Mouse (Mus musculus): ENCODE results near the gene Lrrc8b. TPM values are rescaled to one million over a fixed set of nuclear protein-coding genes. Genes with fewer than 3 reads are reported as not detected.

Gene Lrrc8b
- polyA plus RNA-seq, 1 experiment from 2014 or later = 13.3 TPM

- Histone ChIP-seq H3K27me3 (ENCODE audit: control insufficient read depth, insufficient read depth, low read length) (no peaks in the 10 kb centered on the region), H3K9me3 (ENCODE audit: control insufficient read depth, low read length) (no peaks in the 10 kb centered on the region), H3K27ac (ENCODE audit: low read depth, low read length) (no peak overlapping the region), H3K4me2 (no peak overlapping the region), H3K9ac (ENCODE audit: low read length) (no peak overlapping the region), H3K36me3 (ENCODE audit: control insufficient read depth, insufficient read depth, low read length) (no peaks in the 10 kb centered on the region), H3K4me1 (ENCODE audit: control insufficient read depth, insufficient read depth, low read length) (no peaks in the 10 kb centered on the region), H3K4me3 (ENCODE audit: low read depth, low read length) (no peak overlapping the region)
- ATAC-seq (ENCODE audit: low FRiP score) (no peak), DNase-seq (ENCODE audit: low spot score, missing footprints) (peak; percentile 64)
- 92% methylated on average over 9 of the region's 9 CpGs for WGBS
Observed at GRCm38 (mm10) chr5:105526766-105527165, 111.2 kb downstream of the Lrrc8b start.

DNA sequence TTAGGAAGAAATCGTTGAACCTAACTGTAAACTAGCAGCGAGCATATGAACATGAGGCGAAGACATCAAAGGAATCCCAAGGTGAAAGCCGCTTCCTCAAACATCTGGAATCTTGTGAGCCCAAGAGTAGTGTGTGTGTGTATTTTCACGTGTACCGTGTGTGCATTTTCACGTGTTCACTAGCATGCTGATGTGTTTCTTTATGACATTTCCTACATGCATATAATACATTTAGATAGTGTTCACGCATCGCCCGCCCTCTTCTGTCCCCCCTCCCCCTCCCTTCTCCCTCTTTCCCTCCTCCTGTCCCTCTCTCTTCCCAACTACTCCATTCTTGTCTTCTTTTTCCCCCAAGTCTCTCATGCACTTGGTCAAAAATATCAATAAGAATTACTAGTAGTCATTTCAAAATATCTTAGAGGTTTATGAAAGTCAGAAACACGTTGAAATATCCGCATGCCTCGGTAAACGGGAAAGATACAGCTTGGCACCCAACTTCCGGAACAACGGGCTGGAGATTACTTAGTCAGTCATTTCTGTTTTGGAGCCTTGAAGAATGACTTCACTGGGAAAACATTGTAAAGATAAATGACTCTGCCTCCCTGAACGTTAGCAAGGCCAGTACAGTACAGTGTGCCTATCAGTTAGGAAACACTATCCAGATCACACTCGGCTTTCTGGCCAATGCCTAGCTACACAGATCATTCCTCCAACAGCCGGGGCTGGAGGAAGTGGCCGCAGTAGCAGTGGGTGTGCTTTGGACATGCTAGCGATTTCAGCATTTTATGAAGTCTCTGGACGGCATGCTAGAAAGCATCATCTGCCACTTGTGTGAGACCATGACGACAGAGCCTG is 112.1 kb downstream of the Lrrc8b start:
- peak; percentile 72 for DNase-seq (ENCODE audit: low spot score, missing footprints)
- WGBS = 93% methylated on average over 23 of the region's 23 CpGs
- Histone ChIP-seq H3K27me3 (ENCODE audit: control insufficient read depth, insufficient read depth, low read length) (no peaks in the 10 kb centered on the region), H3K27ac (ENCODE audit: low read depth, low read length) (no peak overlapping the region), H3K4me2 (no peak overlapping the region), H3K36me3 (ENCODE audit: control insufficient read depth, insufficient read depth, low read length) (no peaks in the 10 kb centered on the region), H3K4me1 (ENCODE audit: control insufficient read depth, insufficient read depth, low read length) (no peaks in the 10 kb centered on the region), H3K4me3 (ENCODE audit: low read depth, low read length) (no peak overlapping the region), H3K9ac (ENCODE audit: low read length) (no peak overlapping the region), H3K9me3 (ENCODE audit: control insufficient read depth, low read length) (no peaks in the 10 kb centered on the region)
- no peak for ATAC-seq (ENCODE audit: low FRiP score)

- Histone ChIP-seq H3K36me3 (ENCODE audit: control insufficient read depth, insufficient read depth, low read length) (no peaks in the 10 kb centered on the region), H3K9ac (ENCODE audit: low read length) (no peak overlapping the region), H3K4me2 (no peak overlapping the region), H3K27me3 (ENCODE audit: control insufficient read depth, insufficient read depth, low read length) (no peaks in the 10 kb centered on the region), H3K4me1 (ENCODE audit: control insufficient read depth, insufficient read depth, low read length) (no peaks in the 10 kb centered on the region), H3K9me3 (ENCODE audit: control insufficient read depth, low read length) (no peaks in the 10 kb centered on the region), H3K27ac (ENCODE audit: low read depth, low read length) (no peak overlapping the region), H3K4me3 (ENCODE audit: low read depth, low read length) (no peak overlapping the region)
- DNase-seq (ENCODE audit: low spot score, missing footprints) (no peak), ATAC-seq (ENCODE audit: low FRiP score) (no peak)
- WGBS = 89% methylated on average over 6 of the region's 6 CpGs
Observed at GRCm38 (mm10) chr5:105530576-105530975, 115.0 kb downstream of the Lrrc8b start.

GRCm38 (mm10) chr5:105535186-105535585 is 119.6 kb downstream of the Lrrc8b start:
- no peak overlapping the region for H3K4me3 ChIP-seq (ENCODE audit: low read depth, low read length)
- DNase-seq (ENCODE audit: low spot score, missing footprints) (peak; percentile 17), ATAC-seq (ENCODE audit: low FRiP score) (no peak)
- H3K36me3 ChIP-seq (ENCODE audit: control insufficient read depth, insufficient read depth, low read length) = no peaks in the 10 kb centered on the region
- no peak overlapping the region for H3K4me2 ChIP-seq
- 92% methylated on average over 3 of the region's 3 CpGs for WGBS
- H3K9me3 ChIP-seq (ENCODE audit: control insufficient read depth, low read length) = no peaks in the 10 kb centered on the region
- no peaks in the 10 kb centered on the region for H3K4me1 ChIP-seq (ENCODE audit: control insufficient read depth, insufficient read depth, low read length)
- H3K9ac ChIP-seq (ENCODE audit: low read length) = no peak overlapping the region
- no peak overlapping the region for H3K27ac ChIP-seq (ENCODE audit: low read depth, low read length)
- H3K27me3 ChIP-seq (ENCODE audit: control insufficient read depth, insufficient read depth, low read length) = no peaks in the 10 kb centered on the region

DNA sequence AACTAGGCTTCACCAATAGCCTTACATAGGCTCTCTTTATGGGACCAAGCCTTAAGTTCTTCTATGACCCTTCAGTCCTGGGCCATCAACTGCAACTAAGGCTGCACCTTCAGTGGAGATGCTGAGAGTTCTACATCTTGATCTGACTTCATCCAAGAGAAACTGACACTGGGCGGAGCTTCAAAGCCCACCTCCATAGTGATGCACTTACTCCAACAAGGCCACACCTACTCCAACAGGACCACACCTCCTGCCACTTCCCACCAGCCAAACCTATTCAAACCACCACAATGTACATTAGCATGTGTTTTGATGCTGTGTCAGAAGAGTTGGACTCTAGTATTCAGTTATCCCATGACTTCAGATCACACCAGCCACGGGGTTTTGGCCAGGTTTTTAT is 120.6 kb downstream of the Lrrc8b start:
- Histone ChIP-seq H3K36me3 (ENCODE audit: control insufficient read depth, insufficient read depth, low read length) (no peaks in the 10 kb centered on the region), H3K9ac (ENCODE audit: low read length) (no peak overlapping the region), H3K27ac (ENCODE audit: low read depth, low read length) (no peak overlapping the region), H3K4me1 (ENCODE audit: control insufficient read depth, insufficient read depth, low read length) (no peaks in the 10 kb centered on the region), H3K27me3 (ENCODE audit: control insufficient read depth, insufficient read depth, low read length) (no peaks in the 10 kb centered on the region), H3K4me2 (no peak overlapping the region), H3K4me3 (ENCODE audit: low read depth, low read length) (no peak overlapping the region), H3K9me3 (ENCODE audit: control insufficient read depth, low read length) (no peaks in the 10 kb centered on the region)
- DNase-seq (ENCODE audit: low spot score, missing footprints) = peak; percentile 26
- no peak for ATAC-seq (ENCODE audit: low FRiP score)
- WGBS = 93% methylated on average over 2 of the region's 2 CpGs

DNA sequence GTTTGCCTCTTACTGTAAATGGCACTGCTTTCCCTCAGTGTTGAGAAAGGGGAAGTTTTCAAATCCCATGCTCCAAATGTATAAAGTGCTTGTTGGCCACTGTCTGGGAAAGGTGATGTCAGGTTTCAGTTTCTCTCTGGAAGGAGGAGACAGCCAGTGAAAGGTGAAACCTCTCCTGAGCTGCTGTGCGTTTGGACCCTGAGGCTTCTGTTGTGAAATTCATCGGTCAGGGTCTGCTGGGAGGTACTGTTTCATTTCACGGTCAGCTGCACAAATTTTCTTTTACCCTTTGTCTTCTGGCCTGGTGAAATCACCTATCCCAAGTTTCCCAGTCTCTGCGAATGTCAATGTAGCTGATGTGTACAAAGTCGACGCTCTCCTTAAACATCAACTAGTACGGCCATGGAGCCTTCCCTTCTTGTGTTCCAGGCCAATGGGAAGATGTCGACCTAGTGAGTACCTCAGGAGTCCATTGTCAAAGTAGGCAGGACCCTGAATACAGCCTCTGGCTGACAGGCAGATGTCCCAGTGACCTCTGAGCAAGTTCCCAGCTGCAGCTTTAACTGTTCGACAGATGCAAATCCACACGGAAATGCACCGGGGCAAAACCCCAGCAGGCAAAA is 121.6 kb downstream of the Lrrc8b start:
- H3K4me2 ChIP-seq = no peak overlapping the region
- no peak for ATAC-seq (ENCODE audit: low FRiP score)
- 76% methylated on average over 11 of the region's 11 CpGs for whole genome bisulfite sequencing
- no peak for DNase-seq (ENCODE audit: low spot score, missing footprints)
- H3K27ac ChIP-seq (ENCODE audit: low read depth, low read length) = no peak overlapping the region
- no peak overlapping the region for H3K4me3 ChIP-seq (ENCODE audit: low read depth, low read length)
- no peaks in the 10 kb centered on the region for H3K27me3 ChIP-seq (ENCODE audit: control insufficient read depth, insufficient read depth, low read length)
- no peaks in the 10 kb centered on the region for H3K4me1 ChIP-seq (ENCODE audit: control insufficient read depth, insufficient read depth, low read length)
- H3K9me3 ChIP-seq (ENCODE audit: control insufficient read depth, low read length) = no peaks in the 10 kb centered on the region
- no peak overlapping the region for H3K9ac ChIP-seq (ENCODE audit: low read length)
- H3K36me3 ChIP-seq (ENCODE audit: control insufficient read depth, insufficient read depth, low read length) = no peaks in the 10 kb centered on the region

Other genes with a start within 250 kb of the Lrrc8b start
- 0.44 TPM in 1 of 2 replicates, not detected in the other for gene Gbp10, start 176.2 kb upstream of the Lrrc8b start, polyA plus RNA-seq (2014; fragmentation: Nextera tagmentation; extraction: Ambion mirVana)
- not detected in 2 replicates for gene Gm43302, start 122.1 kb upstream of the Lrrc8b start, polyA plus RNA-seq (2014; fragmentation: Nextera tagmentation; extraction: Ambion mirVana)
- 0.51 TPM in 1 of 2 replicates, not detected in the other for gene Gbp6, start 122.1 kb upstream of the Lrrc8b start, polyA plus RNA-seq (2014; fragmentation: Nextera tagmentation; extraction: Ambion mirVana)
- 12.4 and 12.8 TPM in 2 replicates for gene Lrrc8c, start 103.6 kb downstream of the Lrrc8b start, polyA plus RNA-seq (2014; fragmentation: Nextera tagmentation; extraction: Ambion mirVana)